Mouse (Mus musculus) hindbrain, embryonic 11.5 days (tissue): ENCODE results near the gene Iqcn. TPM values are rescaled to one million over a fixed set of nuclear protein-coding genes. Genes with fewer than 3 reads are reported as not detected.
A peak's percentile ranks its signal among the peaks of the same experiment; 100 is the strongest.

ENCODE experiments used
- ATAC-seq: fragments of 200-750 bp; cut with Nextera tagmentation; 2 replicates; pipeline ENCODE4 v1.8.0; 2017; ENCODE audit warnings: mild to moderate bottlenecking, moderate TSS enrichment, moderate library complexity; ENCODE audit not compliant: low FRiP score
- DNase-seq: peaks from one replicate; pipeline ENCODE4 v3.0.0-alpha.2; 2015; ENCODE audit warnings: low spot score
- H3K27ac ChIP-seq: fragments of 300-500 bp; sonication (generic); 2 replicates; pipeline ENCODE4 v1.5.1; 2014; ENCODE audit warnings: mild to moderate bottlenecking, low read depth, low read length
- H3K27me3 ChIP-seq: fragments of 300-500 bp; sonication (generic); 2 replicates; pipeline ENCODE4 v1.6.1; 2014; ENCODE audit warnings: mild to moderate bottlenecking, low read length, moderate library complexity, mixed read lengths; ENCODE audit not compliant: control insufficient read depth, insufficient read depth
- H3K36me3 ChIP-seq: fragments of 300-500 bp; sonication (generic); 2 replicates; pipeline ENCODE4 v1.6.1; 2014; ENCODE audit warnings: mild to moderate bottlenecking, low read length, moderate library complexity, mixed read lengths; ENCODE audit not compliant: control insufficient read depth, insufficient read depth
- H3K4me1 ChIP-seq: fragments of 300-500 bp; sonication (generic); replicated peaks from 2 replicates; pipeline ENCODE4 v1.6.1; 2014; ENCODE audit warnings: low read length, mixed read lengths; ENCODE audit not compliant: control insufficient read depth, insufficient read depth
- H3K4me2 ChIP-seq: fragments of 300-500 bp; sonication (generic); replicated peaks from 2 replicates; pipeline ENCODE4 v1.6.1; 2014; ENCODE audit warnings: mild to moderate bottlenecking, low read depth, low read length
- H3K4me3 ChIP-seq: fragments of 300-500 bp; sonication (generic); 2 replicates; pipeline ENCODE4 v1.5.1; 2014; ENCODE audit warnings: low read depth, low read length
- H3K9ac ChIP-seq: fragments of 300-500 bp; sonication (generic); 2 replicates; pipeline ENCODE4 v1.6.1; 2014; ENCODE audit warnings: low read depth, low read length
- H3K9me3 ChIP-seq: fragments of 300-500 bp; sonication (generic); 2 replicates; pipeline ENCODE4 v1.6.1; 2016; ENCODE audit warnings: low read length; ENCODE audit not compliant: control insufficient read depth
- WGBS: fragments of 180-500 bp; shearing (Covaris S2); extraction: QIAGEN DNeasy Blood & Tissue Kit; methylation state at CpG from one replicate; pipeline ENCODE4 v1.1.7; 2014; 5-methylcytosine and 5-hydroxymethylcytosine counted together
- polyA plus RNA-seq: library from polyadenylated mRNA; unstranded; fragments of >200 nt; fragmentation: Nextera tagmentation; extraction: Ambion mirVana; gene quantifications from 2 replicates; pipeline ENCODE4 v1.2.1, GENCODE M21; 2014

The Iqcn gene
- 0.03 and 0.14 TPM in 2 replicates for polyA plus RNA-seq

- H3K27ac ChIP-seq, result no peak within 1 kb of the TSS
- no peak within 1 kb of the TSS for H3K4me2 ChIP-seq
- no peak for DNase-seq
- H3K27me3 ChIP-seq, result no peaks in the 10 kb centered on the region
- H3K36me3 ChIP-seq, result peaks cover 5% of the 10 kb centered on the region
- H3K4me1 ChIP-seq, result peaks cover 8% of the 10 kb centered on the region
- ATAC-seq, result no peak
- H3K9me3 ChIP-seq, result no peaks in the 10 kb centered on the region
- H3K4me3 ChIP-seq, result no peak within 1 kb of the TSS
- no peak within 1 kb of the TSS for H3K9ac ChIP-seq
- 96% methylated on average over 3 of the region's 3 CpGs for WGBS
These were observed at the start of gene Iqcn for GRCm38 (mm10) chr8:70703287-70703686. Gene Iqcn (plus strand): TSS chr8:70703457.

- Histone ChIP-seq H3K36me3 (peaks cover 15% of the 10 kb centered on the region; the same call in 1 of the 2 replicates), H3K4me3 (no peak overlapping the region), H3K4me2 (no peak overlapping the region), H3K27me3 (no peaks in the 10 kb centered on the region), H3K4me1 (peaks cover 8% of the 10 kb centered on the region), H3K27ac (peak overlapping the region; percentile 98), H3K9ac (no peak overlapping the region), H3K9me3 (no peaks in the 10 kb centered on the region)
- ATAC-seq, result no peak
- no peak for DNase-seq
- 68% methylated on average over 1 of the region's 1 CpGs for WGBS
These were observed 49.1 kb upstream of the Iqcn start for GRCm38 (mm10) chr8:70654121-70654520.

- H3K4me3 ChIP-seq, result no peak overlapping the region
- H3K4me2 ChIP-seq, result no peak overlapping the region; the same call in 1 of the 2 replicates
- peak overlapping the region; percentile 49 for H3K9ac ChIP-seq
- H3K27me3 ChIP-seq, result no peaks in the 10 kb centered on the region
- H3K4me1 ChIP-seq, result peaks cover 8% of the 10 kb centered on the region
- no peaks in the 10 kb centered on the region for H3K9me3 ChIP-seq
- 23% methylated on average over 2 of the region's 2 CpGs for WGBS
- DNase-seq (peak; percentile 65), ATAC-seq (no peak)
- H3K36me3 ChIP-seq, result peaks cover 9% of the 10 kb centered on the region; the same call in 1 of the 2 replicates
- H3K27ac ChIP-seq, result peak overlapping the region; percentile 98
These were observed 47.8 kb upstream of the Iqcn start for GRCm38 (mm10) chr8:70655469-70655868.

GRCm38 (mm10) chr8:70656193-70656790 lies 47.0 kb upstream of the Iqcn start:
- WGBS, result 25% methylated on average over 13 of the region's 13 CpGs
- ATAC-seq (peak; percentile 60), DNase-seq (peak; percentile 82)
- Histone ChIP-seq H3K27me3 (no peaks in the 10 kb centered on the region), H3K36me3 (0 out of 2 replicates have a peak, but pooled peaks cover 7% of the 10 kb centered on the region), H3K4me2 (peak overlapping the region; percentile 8), H3K27ac (peak overlapping the region; percentile 98), H3K9me3 (no peaks in the 10 kb centered on the region), H3K4me3 (no peak overlapping the region), H3K4me1 (peaks cover 8% of the 10 kb centered on the region), H3K9ac (peak overlapping the region; percentile 84)

- WGBS, result 98% methylated on average over 3 of the region's 3 CpGs
- Histone ChIP-seq H3K4me3 (peak overlapping the region; percentile 79; the same call in 1 of the 2 replicates), H3K9me3 (no peaks in the 10 kb centered on the region), H3K36me3 (0 out of 2 replicates have a peak, but pooled peaks cover 7% of the 10 kb centered on the region), H3K9ac (peak overlapping the region; percentile 84), H3K4me2 (peak overlapping the region; percentile 56), H3K4me1 (peaks cover 8% of the 10 kb centered on the region), H3K27ac (peak overlapping the region; percentile 98), H3K27me3 (no peaks in the 10 kb centered on the region)
- DNase-seq (no peak), ATAC-seq (no peak)
These were observed 46.0 kb upstream of the Iqcn start for GRCm38 (mm10) chr8:70657214-70657613.

- Histone ChIP-seq H3K9me3 (no peaks in the 10 kb centered on the region), H3K27ac (peak overlapping the region; percentile 98), H3K9ac (peak overlapping the region; percentile 84), H3K27me3 (no peaks in the 10 kb centered on the region), H3K36me3 (0 out of 2 replicates have a peak, but pooled peaks cover 7% of the 10 kb centered on the region), H3K4me1 (peaks cover 8% of the 10 kb centered on the region), H3K4me2 (peak overlapping the region; percentile 56), H3K4me3 (peak overlapping the region; percentile 79)
- ATAC-seq (no peak), DNase-seq (no peak)
- WGBS, result 71% methylated on average over 2 of the region's 2 CpGs
These were observed 45.5 kb upstream of the Iqcn start for GRCm38 (mm10) chr8:70657739-70658138.

GRCm38 (mm10) chr8:70658897-70659603 lies 44.2 kb upstream of the Iqcn start:
- Histone ChIP-seq H3K4me1 (peaks cover 8% of the 10 kb centered on the region), H3K9me3 (no peaks in the 10 kb centered on the region), H3K4me3 (peak overlapping the region; percentile 79), H3K27ac (peak overlapping the region; percentile 70), H3K27me3 (no peaks in the 10 kb centered on the region), H3K4me2 (peak overlapping the region; percentile 56), H3K36me3 (0 out of 2 replicates have a peak, but pooled peaks cover 6% of the 10 kb centered on the region), H3K9ac (peak overlapping the region; percentile 84)
- ATAC-seq, result no peak; the same call in 1 of the 2 replicates
- under 1% methylated on average over 31 of the region's 31 CpGs for WGBS
- no peak for DNase-seq

GRCm38 (mm10) chr8:70659604-70660272 lies 43.5 kb upstream of the Iqcn start:
- DNase-seq, result peak; percentile 96
- peak; percentile 89 for ATAC-seq
- Histone ChIP-seq H3K9me3 (no peaks in the 10 kb centered on the region), H3K27ac (peak overlapping the region; percentile 70), H3K9ac (peak overlapping the region; percentile 84), H3K4me3 (peak overlapping the region; percentile 79), H3K4me1 (peaks cover 5% of the 10 kb centered on the region), H3K27me3 (no peaks in the 10 kb centered on the region), H3K4me2 (peak overlapping the region; percentile 56), H3K36me3 (0 out of 2 replicates have a peak, but pooled peaks cover under 1% of the 10 kb centered on the region)
- WGBS, result under 1% methylated on average over 33 of the region's 44 CpGs
